Mouse (Mus musculus): ENCODE data around the gene Kri1. TPM values are rescaled to one million over a fixed set of nuclear protein-coding genes. Genes with fewer than 3 reads are reported as not detected.
A peak's percentile ranks its signal among the peaks of the same experiment; 100 is the strongest.

Kri1 gene
- polyA plus RNA-seq, 1 experiment from 2014 or later, result 18.0 TPM

GRCm38 (mm10) chr9:21249629-21250508 is 37.9 kb downstream of the Kri1 start:
- Histone ChIP-seq H3K36me3 (no peaks in the 10 kb centered on the region), H3K4me1 (peaks cover 9% of the 10 kb centered on the region), H3K27ac (replicated peaks) (no peak overlapping the region), H3K9ac (replicated peaks) (no peak overlapping the region), H3K4me2 (replicated peaks) (no peak overlapping the region), H3K9me3 (no peaks in the 10 kb centered on the region), H3K4me3 (no peak overlapping the region), H3K27me3 (peaks cover 55% of the 10 kb centered on the region)
- 48% methylated on average over 17 of the region's 17 CpGs for WGBS
- no peak for ATAC-seq (replicated peaks)

GRCm38 (mm10) chr9:21248326-21248725 is 39.4 kb downstream of the Kri1 start, which contains the start of gene S1pr5:
Gene S1pr5 (minus strand): TSS chr9:21248443.
- no peaks in the 10 kb centered on the region for H3K36me3 ChIP-seq
- peaks cover 71% of the 10 kb centered on the region for H3K27me3 ChIP-seq
- H3K9me3 ChIP-seq, result no peaks in the 10 kb centered on the region
- no peak for ATAC-seq (replicated peaks)
- peak within 1 kb of the TSS; percentile 5 for H3K4me2 ChIP-seq (replicated peaks)
- no peak within 1 kb of the TSS for H3K27ac ChIP-seq (replicated peaks)
- peaks cover 21% of the 10 kb centered on the region for H3K4me1 ChIP-seq
- H3K9ac ChIP-seq (replicated peaks), result no peak within 1 kb of the TSS
- peak within 1 kb of the TSS; percentile 14; the same call in 1 of the 2 replicates for H3K4me3 ChIP-seq
- under 1% methylated on average over 29 of the region's 30 CpGs for WGBS

- H3K9ac ChIP-seq (replicated peaks), result no peak overlapping the region
- no peaks in the 10 kb centered on the region for H3K9me3 ChIP-seq
- H3K4me3 ChIP-seq, result no peak overlapping the region
- WGBS, result 67% methylated on average over 1 of the region's 1 CpGs
- peaks cover 21% of the 10 kb centered on the region for H3K4me1 ChIP-seq
- no peaks in the 10 kb centered on the region for H3K36me3 ChIP-seq
- no peak for ATAC-seq (replicated peaks)
- H3K27me3 ChIP-seq, result peaks cover 79% of the 10 kb centered on the region
- no peak overlapping the region for H3K27ac ChIP-seq (replicated peaks)
- no peak overlapping the region for H3K4me2 ChIP-seq (replicated peaks)
These were observed 41.4 kb downstream of the Kri1 start for GRCm38 (mm10) chr9:21246342-21246741.

- H3K9me3 ChIP-seq, result no peaks in the 10 kb centered on the region
- no peaks in the 10 kb centered on the region for H3K36me3 ChIP-seq
- no peak overlapping the region for H3K27ac ChIP-seq (replicated peaks)
- H3K4me3 ChIP-seq, result peak overlapping the region; percentile 46
- H3K4me1 ChIP-seq, result peaks cover 21% of the 10 kb centered on the region
- peaks cover 73% of the 10 kb centered on the region for H3K27me3 ChIP-seq
- no peak for ATAC-seq (replicated peaks)
- WGBS, result 3% methylated on average over 16 of the region's 16 CpGs
- peak overlapping the region; percentile 82 for H3K4me2 ChIP-seq (replicated peaks)
- peak overlapping the region; percentile 46 for H3K9ac ChIP-seq (replicated peaks)
These were observed 42.7 kb downstream of the Kri1 start for GRCm38 (mm10) chr9:21245113-21245487.

GRCm38 (mm10) chr9:21244428-21245112 is 43.2 kb downstream of the Kri1 start:
- no peak overlapping the region for H3K27ac ChIP-seq (replicated peaks)
- H3K36me3 ChIP-seq, result no peaks in the 10 kb centered on the region
- peak overlapping the region; percentile 46 for H3K4me3 ChIP-seq
- peak overlapping the region; percentile 82 for H3K4me2 ChIP-seq (replicated peaks)
- peak overlapping the region; percentile 46 for H3K9ac ChIP-seq (replicated peaks)
- peaks cover 67% of the 10 kb centered on the region for H3K27me3 ChIP-seq
- H3K4me1 ChIP-seq, result peaks cover 21% of the 10 kb centered on the region
- peak; percentile 55 for ATAC-seq (replicated peaks)
- no peaks in the 10 kb centered on the region for H3K9me3 ChIP-seq
- under 1% methylated on average over 72 of the region's 72 CpGs for WGBS

GRCm38 (mm10) chr9:21243826-21244427 is 43.8 kb downstream of the Kri1 start:
- peaks cover 61% of the 10 kb centered on the region for H3K27me3 ChIP-seq
- ATAC-seq (replicated peaks), result 0 out of 2 replicates have a peak, but pooled peaks have one; percentile 11
- H3K27ac ChIP-seq (replicated peaks), result no peak overlapping the region

GRCm38 (mm10) chr9:21241343-21241742 is 46.4 kb downstream of the Kri1 start:
- Histone ChIP-seq H3K4me3 (no peak overlapping the region), H3K27me3 (peaks cover 39% of the 10 kb centered on the region), H3K9ac (replicated peaks) (no peak overlapping the region), H3K36me3 (no peaks in the 10 kb centered on the region), H3K4me2 (replicated peaks) (no peak overlapping the region), H3K9me3 (no peaks in the 10 kb centered on the region), H3K27ac (replicated peaks) (no peak overlapping the region), H3K4me1 (peaks cover 39% of the 10 kb centered on the region)
- WGBS, result 2% methylated on average over 11 of the region's 11 CpGs
- no peak for ATAC-seq (replicated peaks)

More at GRCm38 (mm10) chr9:21243826-21244427, 43.8 kb downstream of the Kri1 start:
- WGBS, result 3% methylated on average over 42 of the region's 42 CpGs
- Histone ChIP-seq H3K36me3 (no peaks in the 10 kb centered on the region), H3K9me3 (no peaks in the 10 kb centered on the region), H3K4me2 (replicated peaks) (peak overlapping the region; percentile 82), H3K9ac (replicated peaks) (peak overlapping the region; percentile 46), H3K4me1 (peaks cover 24% of the 10 kb centered on the region), H3K4me3 (peak overlapping the region; percentile 46)

- ATAC-seq (replicated peaks), result no peak
- Histone ChIP-seq H3K9ac (replicated peaks) (peak overlapping the region; percentile 94), H3K36me3 (0 out of 2 replicates have a peak, but pooled peaks cover 4% of the 10 kb centered on the region), H3K9me3 (no peaks in the 10 kb centered on the region), H3K4me3 (peak overlapping the region; percentile 96), H3K4me2 (replicated peaks) (peak overlapping the region; percentile 60), H3K27ac (replicated peaks) (0 out of 2 replicates have a peak overlapping the region, but pooled peaks have one; percentile 86), H3K4me1 (peaks cover 30% of the 10 kb centered on the region), H3K27me3 (peaks cover 20% of the 10 kb centered on the region)
- WGBS, result 31% methylated on average over 4 of the region's 4 CpGs
These were observed 48.3 kb downstream of the Kri1 start for GRCm38 (mm10) chr9:21239465-21239848.

GRCm38 (mm10) chr9:21238733-21239464 is 48.9 kb downstream of the Kri1 start, which contains the start of gene Keap1:
Gene Keap1 (minus strand): TSS chr9:21239361.
- peak within 1 kb of the TSS; percentile 96 for H3K4me3 ChIP-seq
- no peaks in the 10 kb centered on the region for H3K9me3 ChIP-seq
- peaks cover 25% of the 10 kb centered on the region for H3K4me1 ChIP-seq
- under 1% methylated on average over 74 of the region's 90 CpGs for WGBS
- 0 out of 2 replicates have a peak, but pooled peaks cover 4% of the 10 kb centered on the region for H3K36me3 ChIP-seq
- peak within 1 kb of the TSS; percentile 86 for H3K27ac ChIP-seq (replicated peaks)
- peak within 1 kb of the TSS; percentile 60 for H3K4me2 ChIP-seq (replicated peaks)
- H3K9ac ChIP-seq (replicated peaks), result peak within 1 kb of the TSS; percentile 94
- ATAC-seq (replicated peaks), result peak; percentile 87
- H3K27me3 ChIP-seq, result peaks cover 14% of the 10 kb centered on the region; the same call in 1 of the 2 replicates

GRCm38 (mm10) chr9:21238004-21238732 is 49.6 kb downstream of the Kri1 start:
- H3K4me2 ChIP-seq (replicated peaks), result peak overlapping the region; percentile 60
- H3K9ac ChIP-seq (replicated peaks), result peak overlapping the region; percentile 94
- peak overlapping the region; percentile 96 for H3K4me3 ChIP-seq
- peaks cover 11% of the 10 kb centered on the region; the same call in 1 of the 2 replicates for H3K36me3 ChIP-seq
- no peaks in the 10 kb centered on the region for H3K9me3 ChIP-seq
- peak overlapping the region; percentile 86 for H3K27ac ChIP-seq (replicated peaks)
- H3K4me1 ChIP-seq, result peaks cover 22% of the 10 kb centered on the region
- peaks cover 7% of the 10 kb centered on the region; the same call in 1 of the 2 replicates for H3K27me3 ChIP-seq
- WGBS, result under 1% methylated on average over 31 of the region's 31 CpGs
- ATAC-seq (replicated peaks), result peak; percentile 12; the same call in 1 of the 2 replicates

Data from forebrain, embryonic 15.5 days (tissue).